Mouse (Mus musculus) small intestine, adult 2 months (tissue): ENCODE results near the gene Scarb1.

Source experiments
- CTCF ChIP-seq: fragments of 200-500 bp; IDR thresholded peaks from 2 replicates; pipeline ENCODE4 v1.5.1; 2012; ENCODE audit warnings: low read depth, mild to moderate bottlenecking, control low read depth, inconsistent platforms, low read length, moderate library complexity, mixed read lengths; ENCODE audit not compliant: insufficient replicate concordance, insufficient read length; ENCODE audit errors: extremely low read depth
- POLR2A ChIP-seq: fragments of 200-500 bp; IDR thresholded peaks from 2 replicates; pipeline ENCODE4 v1.6.1; 2012; ENCODE audit warnings: low read depth, mild to moderate bottlenecking, control low read depth, inconsistent platforms, low read length, moderate library complexity

GRCm38 (mm10) chr5:125389131-125389578 lies 48.3 kb upstream of the Scarb1 start, which contains the start of gene Gm10382:
- no peak for TF ChIP-seq POLR2A
- TF ChIP-seq CTCF, result no peak
